Mouse (Mus musculus): ENCODE results near the gene Tctn3.
"Not testable (repeated sequence)": the region's sequence is repeated elsewhere in the genome, so short reads cannot be mapped to it uniquely, and the experiment has no call there.

The Tctn3 gene

GRCm38 (mm10) chr19:40621616-40622015 is 9.6 kb upstream of the Tctn3 start:
- DNase-seq, result not testable (repeated sequence)

- DNase-seq, result no peak
Observed at GRCm38 (mm10) chr19:40616021-40616420, 4.0 kb upstream of the Tctn3 start.

GRCm38 (mm10) chr19:40614811-40615210 is 2.8 kb upstream of the Tctn3 start:
- no peak for DNase-seq

DNA sequence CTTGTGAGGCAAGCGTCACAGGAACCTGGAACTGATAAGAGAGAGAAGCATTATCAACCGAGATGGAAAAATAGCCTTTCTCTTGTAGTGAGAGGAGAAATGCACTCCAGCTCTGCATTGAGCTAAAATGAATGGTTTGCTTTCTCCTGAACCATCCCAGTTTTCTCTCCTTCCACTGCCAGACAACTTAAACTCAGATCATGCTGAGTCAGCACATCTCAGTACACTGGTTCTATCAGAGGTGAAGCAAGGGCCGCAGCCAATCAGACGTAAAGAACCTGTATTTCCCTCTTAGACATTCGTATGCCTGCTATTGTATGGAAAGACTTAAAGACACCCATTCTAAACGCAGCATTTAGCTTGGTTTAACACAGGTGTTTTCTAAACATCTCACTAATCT is 4.4 kb downstream of the Tctn3 start:
- no peak for DNase-seq

- DNase-seq, result no peak
Observed at GRCm38 (mm10) chr19:40605189-40605588, 6.8 kb downstream of the Tctn3 start.

- DNase-seq, result no peak
Observed at GRCm38 (mm10) chr19:40601870-40602269, 10.2 kb downstream of the Tctn3 start.

DNA sequence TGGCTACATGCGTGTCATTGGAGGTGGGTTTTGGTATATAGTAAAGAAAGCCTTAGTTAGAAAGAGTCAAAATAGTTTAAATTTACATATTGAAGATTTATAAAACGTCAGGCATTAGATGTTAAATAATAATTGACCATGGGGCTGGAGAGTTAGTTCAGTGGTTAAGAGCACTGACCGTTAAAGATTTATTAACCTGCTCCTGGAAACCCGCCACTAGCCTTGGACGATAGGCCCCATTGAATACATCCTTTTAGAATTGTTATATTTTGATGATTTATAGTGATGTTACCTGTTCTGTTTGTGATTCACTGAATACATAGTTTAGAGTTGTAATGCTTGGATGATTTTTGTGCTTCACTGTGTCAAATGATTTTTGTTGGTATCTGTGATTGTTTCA is 11.2 kb downstream of the Tctn3 start:
- DNase-seq, result not testable (repeated sequence)

GRCm38 (mm10) chr19:40595831-40596230 is 16.2 kb downstream of the Tctn3 start:
- no peak for DNase-seq

DNA sequence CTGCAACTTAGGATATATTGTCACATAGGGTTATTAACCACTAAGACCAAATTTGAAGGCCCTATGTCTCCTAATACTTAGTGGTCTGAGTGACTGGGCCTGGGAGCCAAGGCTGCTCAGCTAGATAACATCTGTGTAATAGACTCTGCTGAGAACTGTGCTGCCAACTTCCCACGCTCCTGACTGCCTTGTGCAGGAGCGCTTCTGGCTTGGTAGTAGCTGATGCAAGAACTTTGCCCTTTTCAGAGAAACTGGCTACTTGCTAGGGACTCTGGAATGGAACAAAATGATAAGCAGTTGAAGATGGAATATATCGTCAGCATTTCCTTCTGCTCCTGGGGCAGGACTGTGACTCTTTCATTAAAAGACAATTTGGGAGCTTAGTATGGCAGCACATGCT is 16.8 kb downstream of the Tctn3 start:
- no peak for DNase-seq

DNA sequence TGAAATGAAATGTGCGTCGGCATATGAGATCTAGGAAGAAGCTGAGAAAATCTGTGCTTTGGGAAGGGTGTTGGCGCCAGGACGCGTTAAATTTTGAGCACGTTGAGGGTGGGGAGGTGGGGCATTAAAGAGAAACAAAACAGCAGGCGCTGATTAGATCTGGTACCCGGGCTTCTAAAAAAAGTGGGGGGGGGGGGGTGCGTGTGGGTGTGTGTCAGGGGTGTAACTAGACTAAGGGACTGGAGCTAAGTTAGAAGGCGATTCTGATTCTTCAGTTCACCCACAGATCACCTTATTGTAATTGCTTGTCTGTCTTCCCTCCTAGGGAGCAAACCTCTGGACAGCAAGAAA is 22.5 kb downstream of the Tctn3 start:
- no peak for DNase-seq

- peak; percentile 96 for DNase-seq
Observed at GRCm38 (mm10) chr19:40588847-40589529, 23.0 kb downstream of the Tctn3 start.

DNA sequence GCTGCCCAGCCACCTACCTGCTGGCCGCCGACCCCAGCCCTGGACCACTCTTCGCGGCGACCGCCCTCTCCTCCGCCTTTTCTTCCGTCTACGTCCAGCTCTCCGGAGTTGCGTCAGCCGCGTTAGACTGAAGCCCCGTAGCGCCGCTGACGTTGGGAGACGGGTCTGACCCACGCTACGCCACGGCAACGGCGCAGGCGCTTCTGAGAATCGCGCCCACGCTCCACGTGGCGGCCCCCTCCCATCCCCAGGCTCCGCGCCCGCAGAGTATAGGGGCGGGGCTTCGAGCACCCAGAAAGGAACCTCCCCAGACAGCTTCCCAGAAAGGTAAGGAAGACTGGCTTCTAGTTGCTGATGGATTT is 23.8 kb downstream of the Tctn3 start, which contains the start of gene Aldh18a1:
TSS of gene Aldh18a1 (minus strand) at position 171 of the 362 bp plus-strand sequence.
- DNase-seq, result peak; percentile 97

- no peak for DNase-seq
Observed at GRCm38 (mm10) chr19:40587491-40588292, 24.3 kb downstream of the Tctn3 start.

DNA sequence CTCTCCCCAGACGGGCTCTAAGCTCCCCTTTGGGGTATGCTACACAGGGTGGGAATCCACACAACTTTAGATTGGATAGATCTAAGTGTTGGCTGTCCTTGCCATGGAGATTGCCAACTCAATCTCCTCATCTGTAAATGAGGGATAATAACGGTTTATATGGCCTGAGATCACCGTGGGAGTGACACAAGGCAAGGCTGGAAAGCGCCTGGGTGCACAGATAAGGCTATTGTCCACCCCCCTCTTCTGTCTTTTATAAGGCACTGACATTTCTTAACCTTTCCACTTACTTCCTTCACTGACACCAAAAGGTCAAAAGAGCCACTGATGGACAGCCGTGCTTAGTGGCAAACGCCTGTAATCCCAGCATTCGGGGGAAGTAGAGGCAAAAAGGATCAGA is 25.1 kb downstream of the Tctn3 start:
- DNase-seq, result no peak

GRCm38 (mm10) chr19:40581662-40582061 is 30.4 kb downstream of the Tctn3 start:
- no peak for DNase-seq

- no peak for DNase-seq
Observed at GRCm38 (mm10) chr19:40580902-40581301, 31.1 kb downstream of the Tctn3 start.

DNA sequence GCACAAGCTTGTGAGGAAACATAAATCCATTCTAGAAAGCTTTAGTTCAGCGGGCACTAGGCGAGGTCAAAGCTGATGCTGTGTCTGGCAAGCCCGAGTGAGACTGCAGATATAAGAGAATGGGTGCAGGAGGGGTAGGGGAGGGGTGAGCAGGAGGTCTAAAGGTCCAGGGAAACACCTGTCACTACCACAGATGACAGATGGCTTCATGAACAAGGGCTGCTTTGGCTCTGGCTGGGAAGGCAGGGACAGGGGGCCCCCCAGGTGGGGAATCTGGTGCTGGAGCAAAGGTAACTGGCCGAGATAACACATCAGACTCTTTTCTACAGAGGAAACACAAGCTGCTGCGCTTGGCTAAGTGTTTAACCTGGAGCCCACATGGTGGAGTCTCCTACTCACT is 36.6 kb downstream of the Tctn3 start:
- no peak for DNase-seq

GRCm38 (mm10) chr19:40570726-40571125 is 41.3 kb downstream of the Tctn3 start:
- DNase-seq, result no peak

- no peak for DNase-seq
Observed at GRCm38 (mm10) chr19:40567616-40568015, 44.4 kb downstream of the Tctn3 start.

- DNase-seq, result no peak
Observed at GRCm38 (mm10) chr19:40563880-40564645, 48.0 kb downstream of the Tctn3 start.

DNA sequence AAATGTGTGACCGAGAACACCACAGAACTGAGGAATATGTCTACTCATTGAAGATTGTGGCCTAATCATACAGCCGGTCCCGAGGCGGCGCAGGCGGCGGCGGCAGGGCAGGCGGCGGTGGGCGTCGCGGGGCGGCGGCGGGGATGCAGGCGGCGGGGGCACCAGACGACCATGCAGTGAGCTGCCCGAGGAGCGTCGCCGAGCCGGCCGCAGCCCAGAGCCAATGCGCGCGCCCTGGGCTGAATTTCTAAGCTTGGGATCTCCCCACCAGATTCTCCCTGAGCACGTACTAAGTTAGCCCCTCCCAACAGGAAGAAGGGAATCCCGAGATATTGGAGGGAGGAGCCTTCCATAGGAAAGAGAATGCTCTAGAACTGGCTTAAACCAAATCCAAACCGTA is 50.5 kb downstream of the Tctn3 start:
- DNase-seq, result not testable (repeated sequence)

- no peak for DNase-seq
Observed at GRCm38 (mm10) chr19:40556029-40556428, 56.0 kb downstream of the Tctn3 start.

DNA sequence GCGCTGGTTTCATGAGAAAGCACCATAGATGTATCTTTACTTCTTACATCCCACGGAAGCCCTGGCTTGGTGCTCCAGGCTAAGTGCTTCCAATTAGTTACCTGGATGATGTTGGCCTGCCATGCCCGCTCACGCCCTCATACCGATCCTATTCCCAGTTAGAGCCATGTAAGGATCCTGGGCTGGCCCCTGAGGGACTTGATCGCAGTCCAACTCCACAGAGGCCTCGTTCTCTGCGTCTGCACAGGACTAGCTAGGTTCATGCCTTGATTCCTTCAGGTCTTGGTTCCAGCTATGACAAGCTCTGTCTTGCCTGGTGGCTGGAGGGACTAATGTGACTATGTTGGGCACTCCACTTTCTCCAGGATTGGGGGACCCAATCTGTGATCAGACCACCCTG is 56.9 kb downstream of the Tctn3 start:
- no peak for DNase-seq

DNA sequence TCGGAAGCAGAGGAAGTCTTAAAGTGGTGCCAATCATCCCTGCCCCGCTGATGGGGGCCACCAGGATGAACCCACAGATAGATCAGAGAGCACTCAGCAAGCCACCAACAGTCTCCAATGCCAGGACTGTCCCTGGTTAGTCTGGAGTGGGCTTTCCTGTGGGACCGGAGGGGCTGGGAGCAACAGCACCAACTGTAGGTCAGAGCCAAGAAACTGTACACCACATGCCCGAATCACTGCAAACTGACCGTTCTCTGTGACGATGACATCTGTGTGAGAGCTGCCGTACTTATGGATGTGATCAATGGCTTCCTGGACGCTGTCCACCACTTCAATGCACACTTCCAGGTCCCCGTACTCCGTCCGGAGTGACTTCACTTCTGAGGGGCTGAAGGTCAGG is 57.7 kb downstream of the Tctn3 start:
- no peak for DNase-seq

Measured in right cerebral cortex, postnatal 4 days (tissue).